Mouse (Mus musculus): ENCODE results near the gene Idi2. TPM values are rescaled to one million over a fixed set of nuclear protein-coding genes. Genes with fewer than 3 reads are reported as not detected.
"Not testable (repeated sequence)": the region's sequence is repeated elsewhere in the genome, so short reads cannot be mapped to it uniquely, and the experiment has no call there.

The Idi2 gene
- polyA plus RNA-seq, 1 experiment from 2014 or later: not detected

DNA sequence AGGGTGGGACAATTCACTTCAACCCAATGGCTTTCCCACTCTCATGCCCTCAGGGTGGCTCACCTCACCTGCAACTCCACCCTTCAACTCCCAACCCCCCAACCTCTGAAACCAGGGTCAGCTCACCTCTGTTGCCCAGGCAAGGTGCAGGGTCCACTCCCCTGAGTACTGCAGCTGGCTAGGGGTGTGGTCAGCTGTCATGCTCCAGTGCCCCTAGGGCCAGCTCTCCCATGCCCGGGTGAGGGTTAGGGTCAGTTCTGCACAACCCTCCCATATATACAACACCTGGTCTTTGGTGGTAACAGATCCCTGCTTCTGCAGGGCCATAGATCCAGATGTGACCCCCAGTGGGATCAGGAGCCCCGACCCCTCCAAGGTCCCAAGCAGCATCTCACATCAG, 2.5 kb downstream of the Idi2 start:
- not testable (repeated sequence) for H3K4me3 ChIP-seq (ENCODE audit: low read depth, low read length); H3K27ac ChIP-seq (ENCODE audit: low read length); H3K9me3 ChIP-seq (replicated peaks; ENCODE audit: control insufficient read depth, low read length, poor library complexity, severe bottlenecking); H3K4me1 ChIP-seq (ENCODE audit: control insufficient read depth, insufficient read depth, low read length); H3K36me3 ChIP-seq (ENCODE audit: control insufficient read depth, insufficient read depth, low read length); H3K4me2 ChIP-seq (ENCODE audit: low read length); H3K27me3 ChIP-seq (ENCODE audit: control insufficient read depth, insufficient read depth, low read depth, low read length); H3K9ac ChIP-seq (ENCODE audit: low read depth, low read length)
- 88% methylated on average over 1 of the region's 2 CpGs for WGBS
- ATAC-seq: 0 out of 2 replicates have a peak, but pooled peaks have one; percentile 42

- ATAC-seq; H3K36me3 ChIP-seq (ENCODE audit: control insufficient read depth, insufficient read depth, low read length); H3K9ac ChIP-seq (ENCODE audit: low read depth, low read length); H3K9me3 ChIP-seq (replicated peaks; ENCODE audit: control insufficient read depth, low read length, poor library complexity, severe bottlenecking); H3K4me3 ChIP-seq (ENCODE audit: low read depth, low read length); H3K4me1 ChIP-seq (ENCODE audit: control insufficient read depth, insufficient read depth, low read length); H3K27ac ChIP-seq (ENCODE audit: low read length); H3K4me2 ChIP-seq (ENCODE audit: low read length); H3K27me3 ChIP-seq (ENCODE audit: control insufficient read depth, insufficient read depth, low read depth, low read length): not testable (repeated sequence)
- no CpG with 5 or more reads among the region's 5 CpGs for WGBS
These were observed 4.2 kb downstream of the Idi2 start for GRCm38 (mm10) chr13:8956873-8957272.

- not testable (repeated sequence) for H3K9ac ChIP-seq (ENCODE audit: low read depth, low read length); H3K27me3 ChIP-seq (ENCODE audit: control insufficient read depth, insufficient read depth, low read depth, low read length); H3K9me3 ChIP-seq (replicated peaks; ENCODE audit: control insufficient read depth, low read length, poor library complexity, severe bottlenecking); H3K4me3 ChIP-seq (ENCODE audit: low read depth, low read length); H3K27ac ChIP-seq (ENCODE audit: low read length); ATAC-seq; H3K36me3 ChIP-seq (ENCODE audit: control insufficient read depth, insufficient read depth, low read length); H3K4me2 ChIP-seq (ENCODE audit: low read length); H3K4me1 ChIP-seq (ENCODE audit: control insufficient read depth, insufficient read depth, low read length)
- WGBS: 86% methylated on average over 1 of the region's 5 CpGs
These were observed 6.4 kb downstream of the Idi2 start for GRCm38 (mm10) chr13:8959058-8959457.

DNA sequence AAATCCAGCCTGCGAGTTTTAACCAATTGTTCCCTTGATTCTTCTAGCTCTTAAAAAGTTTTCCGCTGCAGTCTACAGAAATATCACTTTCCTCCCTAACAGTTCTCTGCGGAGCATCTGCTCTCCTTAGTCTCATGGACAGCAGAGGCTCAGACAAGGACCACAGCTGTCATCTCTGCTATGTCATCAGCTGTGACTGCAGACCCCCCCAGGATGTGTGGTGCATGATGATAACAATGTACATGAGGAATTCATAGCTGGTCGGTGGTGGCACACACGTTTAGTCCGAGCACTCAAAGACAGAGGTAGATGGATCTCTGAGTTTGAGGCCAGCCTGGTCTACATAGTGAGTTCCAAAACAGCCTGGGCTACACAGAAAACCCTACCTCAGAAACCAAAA, 6.9 kb downstream of the Idi2 start:
- H3K4me1 ChIP-seq (ENCODE audit: control insufficient read depth, insufficient read depth, low read length); H3K9me3 ChIP-seq (replicated peaks; ENCODE audit: control insufficient read depth, low read length, poor library complexity, severe bottlenecking); H3K4me2 ChIP-seq (ENCODE audit: low read length); H3K27ac ChIP-seq (ENCODE audit: low read length); H3K36me3 ChIP-seq (ENCODE audit: control insufficient read depth, insufficient read depth, low read length); ATAC-seq; H3K27me3 ChIP-seq (ENCODE audit: control insufficient read depth, insufficient read depth, low read depth, low read length); H3K9ac ChIP-seq (ENCODE audit: low read depth, low read length); H3K4me3 ChIP-seq (ENCODE audit: low read depth, low read length): not testable (repeated sequence)
- 95% methylated on average over 5 of the region's 6 CpGs for WGBS

DNA sequence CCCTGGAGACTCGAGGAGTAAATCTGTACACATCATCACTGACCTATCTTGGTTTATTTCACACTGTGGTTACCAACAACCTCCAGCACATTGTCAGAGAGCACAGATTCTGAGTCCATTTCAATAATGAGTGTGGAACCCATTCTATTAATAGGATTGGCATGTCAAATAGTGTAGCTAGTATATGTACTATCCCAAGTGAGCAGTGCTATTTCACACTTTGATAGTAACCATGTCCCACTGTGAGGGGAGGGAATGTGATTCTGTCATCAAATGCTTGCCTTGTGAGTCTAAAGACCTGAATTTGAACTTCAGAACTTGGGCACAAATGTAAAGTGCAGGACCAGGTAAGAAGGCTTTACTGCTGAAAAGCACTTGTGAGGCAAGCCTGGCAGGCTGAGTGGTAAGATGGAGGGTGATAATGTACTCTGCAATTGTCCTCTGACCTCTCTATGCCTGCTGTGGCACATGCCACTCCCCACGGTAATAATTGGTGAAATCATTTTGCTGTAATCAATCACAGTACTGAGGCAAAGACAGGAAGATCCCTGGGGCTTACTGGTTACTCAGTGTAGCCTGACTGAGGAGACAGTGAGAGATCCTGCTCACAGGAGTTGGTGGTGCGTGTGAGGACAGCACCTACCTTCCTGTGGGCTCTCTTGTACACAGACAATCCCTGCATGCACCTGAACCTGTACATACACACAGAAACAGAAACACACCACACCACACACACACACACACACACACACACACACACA, 8.6 kb downstream of the Idi2 start:
- not testable (repeated sequence) for H3K27me3 ChIP-seq (ENCODE audit: control insufficient read depth, insufficient read depth, low read depth, low read length); H3K36me3 ChIP-seq (ENCODE audit: control insufficient read depth, insufficient read depth, low read length); H3K9ac ChIP-seq (ENCODE audit: low read depth, low read length); H3K27ac ChIP-seq (ENCODE audit: low read length); H3K4me1 ChIP-seq (ENCODE audit: control insufficient read depth, insufficient read depth, low read length); H3K4me2 ChIP-seq (ENCODE audit: low read length); H3K4me3 ChIP-seq (ENCODE audit: low read depth, low read length); ATAC-seq; H3K9me3 ChIP-seq (replicated peaks; ENCODE audit: control insufficient read depth, low read length, poor library complexity, severe bottlenecking)
- WGBS: 75% methylated on average over 3 of the region's 3 CpGs

DNA sequence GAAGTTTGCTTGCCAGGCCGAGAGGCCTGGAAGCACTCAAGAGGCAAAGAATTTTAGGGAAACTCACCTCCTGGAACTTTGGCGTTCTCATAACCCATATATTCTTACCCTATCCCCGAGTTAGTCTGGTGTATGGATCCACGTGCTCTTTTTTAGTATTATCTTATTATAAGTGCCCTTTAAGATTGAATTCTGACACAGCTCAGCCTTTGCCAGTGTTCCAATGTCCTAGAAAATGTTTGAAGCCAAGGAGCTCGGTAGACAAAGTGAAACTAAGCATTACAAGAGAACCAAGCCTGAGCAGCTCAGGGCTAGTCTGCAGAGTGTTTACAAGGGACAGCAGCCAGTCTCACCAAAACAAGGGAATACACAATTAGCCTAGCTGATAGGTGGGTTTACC, 9.6 kb downstream of the Idi2 start:
- WGBS: 35% methylated on average over 5 of the region's 5 CpGs
- not testable (repeated sequence) for H3K27ac ChIP-seq (ENCODE audit: low read length); H3K4me1 ChIP-seq (ENCODE audit: control insufficient read depth, insufficient read depth, low read length); H3K9ac ChIP-seq (ENCODE audit: low read depth, low read length); H3K36me3 ChIP-seq (ENCODE audit: control insufficient read depth, insufficient read depth, low read length); H3K9me3 ChIP-seq (replicated peaks; ENCODE audit: control insufficient read depth, low read length, poor library complexity, severe bottlenecking); H3K4me2 ChIP-seq (ENCODE audit: low read length); H3K4me3 ChIP-seq (ENCODE audit: low read depth, low read length); H3K27me3 ChIP-seq (ENCODE audit: control insufficient read depth, insufficient read depth, low read depth, low read length); ATAC-seq

DNA sequence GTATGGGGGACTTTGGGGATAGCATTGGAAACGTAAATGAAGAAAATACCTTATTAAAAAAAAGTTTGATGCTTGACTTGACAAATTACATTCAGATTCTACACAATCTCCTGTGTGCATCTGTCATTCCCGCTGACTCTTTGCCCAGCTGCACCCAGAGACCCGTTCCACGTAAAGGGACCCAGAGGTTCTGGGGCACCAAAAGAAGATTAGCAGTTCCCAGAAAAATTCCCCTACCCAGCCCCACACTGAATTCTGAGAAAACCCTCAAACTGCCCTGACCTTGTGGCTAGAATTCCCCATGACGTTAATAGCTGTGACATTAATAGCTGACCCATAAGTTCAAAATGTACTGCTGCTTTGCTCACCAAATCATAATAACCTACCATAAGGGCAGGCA, 12.6 kb downstream of the Idi2 start:
- WGBS: 94% methylated on average over 5 of the region's 5 CpGs
- H3K9me3 ChIP-seq (replicated peaks; ENCODE audit: control insufficient read depth, low read length, poor library complexity, severe bottlenecking): no peaks in the 10 kb centered on the region
- ATAC-seq: no peak

GRCm38 (mm10) chr13:8967742-8968141, 15.1 kb downstream of the Idi2 start:
- no peak overlapping the region for H3K9ac ChIP-seq (ENCODE audit: low read depth, low read length)
- no peaks in the 10 kb centered on the region for H3K4me1 ChIP-seq (ENCODE audit: control insufficient read depth, insufficient read depth, low read length)
- no peak overlapping the region for H3K4me3 ChIP-seq (ENCODE audit: low read depth, low read length)
- no peak overlapping the region for H3K4me2 ChIP-seq (ENCODE audit: low read length)
- no peak overlapping the region for H3K27ac ChIP-seq (ENCODE audit: low read length)
- ATAC-seq: no peak
- 97% methylated on average over 8 of the region's 8 CpGs for WGBS
- peaks cover 17% of the 10 kb centered on the region for H3K36me3 ChIP-seq (ENCODE audit: control insufficient read depth, insufficient read depth, low read length)
- no peaks in the 10 kb centered on the region for H3K9me3 ChIP-seq (replicated peaks; ENCODE audit: control insufficient read depth, low read length, poor library complexity, severe bottlenecking)
- H3K27me3 ChIP-seq (ENCODE audit: control insufficient read depth, insufficient read depth, low read depth, low read length): no peaks in the 10 kb centered on the region

More for the DNA sequence above, 12.6 kb downstream of the Idi2 start:
- Histone ChIP-seq H3K9ac (ENCODE audit: low read depth, low read length) (no peak overlapping the region), H3K4me3 (ENCODE audit: low read depth, low read length) (no peak overlapping the region), H3K4me1 (ENCODE audit: control insufficient read depth, insufficient read depth, low read length) (no peaks in the 10 kb centered on the region), H3K36me3 (ENCODE audit: control insufficient read depth, insufficient read depth, low read length) (peaks cover 13% of the 10 kb centered on the region; the same call in 1 of the 2 replicates), H3K27me3 (ENCODE audit: control insufficient read depth, insufficient read depth, low read depth, low read length) (no peaks in the 10 kb centered on the region), H3K27ac (ENCODE audit: low read length) (no peak overlapping the region), H3K4me2 (ENCODE audit: low read length) (no peak overlapping the region)

- no peak overlapping the region for H3K9ac ChIP-seq (ENCODE audit: low read depth, low read length)
- H3K9me3 ChIP-seq (replicated peaks; ENCODE audit: control insufficient read depth, low read length, poor library complexity, severe bottlenecking): no peaks in the 10 kb centered on the region
- H3K4me2 ChIP-seq (ENCODE audit: low read length): no peak overlapping the region
- no peak for ATAC-seq
- H3K4me3 ChIP-seq (ENCODE audit: low read depth, low read length): no peak overlapping the region
- no peaks in the 10 kb centered on the region for H3K4me1 ChIP-seq (ENCODE audit: control insufficient read depth, insufficient read depth, low read length)
- peaks cover 41% of the 10 kb centered on the region for H3K36me3 ChIP-seq (ENCODE audit: control insufficient read depth, insufficient read depth, low read length)
- no peaks in the 10 kb centered on the region for H3K27me3 ChIP-seq (ENCODE audit: control insufficient read depth, insufficient read depth, low read depth, low read length)
- no peak overlapping the region for H3K27ac ChIP-seq (ENCODE audit: low read length)
These were observed 19.7 kb downstream of the Idi2 start for GRCm38 (mm10) chr13:8972369-8972768.

Data from midbrain, embryonic 16.5 days (tissue).